Mouse (Mus musculus) olfactory bulb, adult 2 months (tissue): ENCODE data around the gene Acly.

Source experiments
- CTCF ChIP-seq: fragments of 200-500 bp; IDR thresholded peaks from 2 replicates; pipeline ENCODE4 v1.5.1; 2012; ENCODE audit warnings: low read depth, mild to moderate bottlenecking, low read length, moderate library complexity; ENCODE audit not compliant: insufficient read depth
- POLR2A ChIP-seq: fragments of 200-500 bp; IDR thresholded peaks from 2 replicates; pipeline ENCODE4 v1.6.1; 2012; ENCODE audit warnings: mild to moderate bottlenecking, low read depth, low read length, moderate library complexity; ENCODE audit not compliant: insufficient read depth

GRCm38 (mm10) chr11:100426820-100427219 is 101.0 kb downstream of the Acly start:
- TF ChIP-seq POLR2A, result no peak
- TF ChIP-seq CTCF, result no peak
